Mouse (Mus musculus): ENCODE data around the gene Cryba1. TPM values are rescaled to one million over a fixed set of nuclear protein-coding genes. Genes with fewer than 3 reads are reported as not detected.

The Cryba1 gene
- polyA plus RNA-seq, 1 experiment from 2014 or later, result not detected

- Histone ChIP-seq H3K27me3 (replicated peaks) (no peaks in the 10 kb centered on the region), H3K4me2 (no peak overlapping the region), H3K9me3 (0 out of 2 replicates have a peak, but pooled peaks cover 4% of the 10 kb centered on the region), H3K4me3 (replicated peaks) (no peak overlapping the region), H3K4me1 (no peaks in the 10 kb centered on the region), H3K27ac (no peak overlapping the region), H3K36me3 (no peaks in the 10 kb centered on the region), H3K9ac (no peak overlapping the region)
- ATAC-seq (ENCODE audit: insufficient read depth, low FRiP score, low read depth), result no peak
- WGBS, result 88% methylated on average over 2 of the region's 2 CpGs
Measured at GRCm38 (mm10) chr11:77672746-77673145, 52.3 kb downstream of the Cryba1 start.

Other genes with a start within 250 kb of the Cryba1 start
- gene Ankrd13b, start 235.6 kb downstream of the Cryba1 start, polyA plus RNA-seq (2015; fragmentation: Nextera tagmentation; extraction: Ambion mirVana), result 5.9 and 6.2 TPM in 2 replicates
- gene Git1, start 231.7 kb downstream of the Cryba1 start, polyA plus RNA-seq (2015; fragmentation: Nextera tagmentation; extraction: Ambion mirVana), result 9.7 and 10.9 TPM in 2 replicates
- gene Abhd15, start 210.2 kb downstream of the Cryba1 start, polyA plus RNA-seq (2015; fragmentation: Nextera tagmentation; extraction: Ambion mirVana), result 4.0 and 5.2 TPM in 2 replicates
- gene Trp53i13, start 209.3 kb downstream of the Cryba1 start, polyA plus RNA-seq (2015; fragmentation: Nextera tagmentation; extraction: Ambion mirVana), result 33.7 and 35.8 TPM in 2 replicates
- 0.13 and 0.15 TPM in 2 replicates for gene Gm10392, start 206.1 kb downstream of the Cryba1 start, polyA plus RNA-seq (2015; fragmentation: Nextera tagmentation; extraction: Ambion mirVana)
- 12.4 and 13.4 TPM in 2 replicates for gene Taok1, start 117.5 kb downstream of the Cryba1 start, polyA plus RNA-seq (2015; fragmentation: Nextera tagmentation; extraction: Ambion mirVana)
- gene Nufip2, start 39.1 kb downstream of the Cryba1 start, polyA plus RNA-seq (2015; fragmentation: Nextera tagmentation; extraction: Ambion mirVana), result 4.9 and 5.0 TPM in 2 replicates
- gene Myo18a, start 38.0 kb upstream of the Cryba1 start, polyA plus RNA-seq (2015; fragmentation: Nextera tagmentation; extraction: Ambion mirVana), result 29.7 and 29.9 TPM in 2 replicates
- 1.5 and 1.6 TPM in 2 replicates for gene Gm10277, start 62.5 kb upstream of the Cryba1 start, polyA plus RNA-seq (2015; fragmentation: Nextera tagmentation; extraction: Ambion mirVana)
- 16.4 and 23.3 TPM in 2 replicates for gene Pipox, start 168.8 kb upstream of the Cryba1 start, polyA plus RNA-seq (2015; fragmentation: Nextera tagmentation; extraction: Ambion mirVana)
- 1.7 and 1.8 TPM in 2 replicates for gene Sez6, start 205.5 kb upstream of the Cryba1 start, polyA plus RNA-seq (2015; fragmentation: Nextera tagmentation; extraction: Ambion mirVana)

All from stomach, embryonic 15.5 days (tissue).